Mouse (Mus musculus): ENCODE measurements around the gene Abcb8.
A peak's percentile ranks its signal among the peaks of the same experiment; 100 is the strongest.

Abcb8 gene

GRCm38 (mm10) chr5:24426556-24427284 lies 33.3 kb downstream of the Abcb8 start:
- no peak for DNase-seq (ENCODE audit: low spot score)

- no peak for DNase-seq (ENCODE audit: low spot score)
Measured at GRCm38 (mm10) chr5:24427285-24427633, 33.8 kb downstream of the Abcb8 start.

GRCm38 (mm10) chr5:24427981-24428402 lies 34.5 kb downstream of the Abcb8 start:
- DNase-seq (ENCODE audit: low spot score), result peak; percentile 73

GRCm38 (mm10) chr5:24428596-24428995 lies 35.1 kb downstream of the Abcb8 start:
- no peak for DNase-seq (ENCODE audit: low spot score)

GRCm38 (mm10) chr5:24433993-24434392 lies 40.5 kb downstream of the Abcb8 start:
- no peak for DNase-seq (ENCODE audit: low spot score)

- no peak for DNase-seq (ENCODE audit: low spot score)
Measured at GRCm38 (mm10) chr5:24441187-24441586, 47.7 kb downstream of the Abcb8 start.

- DNase-seq (ENCODE audit: low spot score), result no peak
Measured at GRCm38 (mm10) chr5:24442029-24442428, 48.6 kb downstream of the Abcb8 start.

- DNase-seq (ENCODE audit: low spot score), result no peak
Measured at GRCm38 (mm10) chr5:24443204-24443603, 49.7 kb downstream of the Abcb8 start.

- no peak for DNase-seq (ENCODE audit: low spot score)
Measured at GRCm38 (mm10) chr5:24443927-24444326, 50.5 kb downstream of the Abcb8 start.

GRCm38 (mm10) chr5:24444746-24445427 lies 51.4 kb downstream of the Abcb8 start, which contains the start of gene Fastk:
Gene Fastk, minus strand, starts transcription at chr5:24445287.
- peak; percentile 94 for DNase-seq (ENCODE audit: low spot score)

- DNase-seq (ENCODE audit: low spot score), result no peak
Measured at GRCm38 (mm10) chr5:24445428-24446080, 52.1 kb downstream of the Abcb8 start.

- no peak for DNase-seq (ENCODE audit: low spot score)
Measured at GRCm38 (mm10) chr5:24446630-24447029, 53.2 kb downstream of the Abcb8 start.

- DNase-seq (ENCODE audit: low spot score), result peak; percentile 91
Measured at GRCm38 (mm10) chr5:24447624-24448298, 54.3 kb downstream of the Abcb8 start, which contains the start of gene Tmub1. Gene Tmub1, minus strand, starts transcription at chr5:24447854.

- DNase-seq (ENCODE audit: low spot score), result peak; percentile 84
Measured at GRCm38 (mm10) chr5:24451264-24452029, 58.0 kb downstream of the Abcb8 start.

GRCm38 (mm10) chr5:24452030-24452690 lies 58.7 kb downstream of the Abcb8 start, which contains the start of gene Agap3:
Gene Agap3, plus strand, starts transcription at chr5:24452177.
- DNase-seq (ENCODE audit: low spot score), result no peak

- no peak for DNase-seq (ENCODE audit: low spot score)
Measured at GRCm38 (mm10) chr5:24452691-24453233, 59.3 kb downstream of the Abcb8 start.

GRCm38 (mm10) chr5:24453283-24453984 lies 60.0 kb downstream of the Abcb8 start:
- DNase-seq (ENCODE audit: low spot score), result no peak

- no peak for DNase-seq (ENCODE audit: low spot score)
Measured at GRCm38 (mm10) chr5:24453985-24454303, 60.5 kb downstream of the Abcb8 start.

- no peak for DNase-seq (ENCODE audit: low spot score)
Measured at GRCm38 (mm10) chr5:24455076-24455475, 61.6 kb downstream of the Abcb8 start.

GRCm38 (mm10) chr5:24455613-24456012 lies 62.1 kb downstream of the Abcb8 start:
- DNase-seq (ENCODE audit: low spot score), result no peak

Data from lung, postnatal 25 days (tissue).